Mouse (Mus musculus) MEL (cell line): ENCODE data around the gene Fam83g. TPM values are rescaled to one million over a fixed set of nuclear protein-coding genes. Genes with fewer than 3 reads are reported as not detected.

Experiments
- DNase-seq: peaks from one replicate; pipeline ENCODE4 v3.0.0; 2011; ENCODE audit warnings: low read depth, low spot score
- H3K27ac ChIP-seq: 2 replicates; pipeline ENCODE4 v1.5.1; 2012; ENCODE audit warnings: low read depth, mild to moderate bottlenecking, control low read depth, low read length, moderate library complexity; ENCODE audit not compliant: control insufficient read depth
- H3K27me3 ChIP-seq, 2 experiments: fragments of 150-350 bp in 1 of 2; sonication (generic) in 1 of 2; 2 replicates each; pipeline ENCODE4 v1.6.1; 2012; ENCODE audit warnings: low read length in 2 of 2, mild to moderate bottlenecking in 2 of 2, improper control_type of control experiment in 1 of 2, moderate library complexity in 1 of 2; ENCODE audit not compliant: insufficient read depth in 2 of 2, control insufficient read depth in 1 of 2
- H3K36me3 ChIP-seq, 2 experiments: 2 replicates each; pipeline ENCODE4 v1.6.1; 2012 to 2014; ENCODE audit warnings: low read length in 2 of 2, improper control_type of control experiment in 1 of 2, inconsistent platforms in 1 of 2, mild to moderate bottlenecking in 1 of 2; ENCODE audit not compliant: insufficient read depth in 2 of 2, control insufficient read depth in 1 of 2
- H3K4me1 ChIP-seq, 2 experiments: fragments of 150-350 bp in 1 of 2; sonication (generic) in 1 of 2; 2 replicates each; pipeline ENCODE4 v1.6.1; 2012; ENCODE audit warnings: low read length in 2 of 2, improper control_type of control experiment in 1 of 2, mild to moderate bottlenecking in 1 of 2; ENCODE audit not compliant: insufficient read depth in 2 of 2, control insufficient read depth in 1 of 2
- H3K4me3 ChIP-seq, 2 experiments: fragments of 150-350 bp in 1 of 2; sonication (generic) in 1 of 2; 2 replicates each; pipeline ENCODE4 v1.5.1; 2012; ENCODE audit warnings: low read depth in 2 of 2, low read length in 2 of 2, mild to moderate bottlenecking in 2 of 2, moderate library complexity in 2 of 2, control low read depth in 1 of 2, improper control_type of control experiment in 1 of 2; ENCODE audit not compliant: control insufficient read depth in 1 of 2, insufficient read depth in 1 of 2
- H3K79me2 ChIP-seq: 2 replicates; pipeline ENCODE4 v1.6.1; 2012; ENCODE audit warnings: mild to moderate bottlenecking, low read length, moderate library complexity; ENCODE audit not compliant: control insufficient read depth, poor library complexity, insufficient read depth
- H3K9ac ChIP-seq: 2 replicates; pipeline ENCODE4 v1.6.1; 2012; ENCODE audit warnings: low read depth, mild to moderate bottlenecking, control low read depth, low read length, moderate library complexity; ENCODE audit not compliant: control insufficient read depth, poor library complexity, severe bottlenecking
- H3K9me3 ChIP-seq: fragments of 150-350 bp; sonication (generic); replicated peaks from 2 replicates; pipeline ENCODE4 v1.6.1; 2012; ENCODE audit warnings: mild to moderate bottlenecking, low read length, improper control_type of control experiment, moderate library complexity; ENCODE audit not compliant: insufficient read depth
- BHLHE40 ChIP-seq: IDR thresholded peaks from 2 replicates; pipeline ENCODE4 v1.6.1; 2012; ENCODE audit warnings: low read depth, mild to moderate bottlenecking, inconsistent platforms, low read length, improper control_type of control experiment, borderline replicate concordance
- CHD2 ChIP-seq: IDR thresholded peaks from 2 replicates; pipeline ENCODE4 v1.6.1; 2011; ENCODE audit warnings: low read length, improper control_type of control experiment
- E2F4 ChIP-seq: IDR thresholded peaks from 2 replicates; pipeline ENCODE4 v1.6.1; 2011; ENCODE audit warnings: low read depth, low read length, improper control_type of control experiment, borderline replicate concordance
- ELF1 ChIP-seq: IDR thresholded peaks from 2 replicates; pipeline ENCODE4 v1.6.1; 2014; ENCODE audit warnings: low read depth, mild to moderate bottlenecking, inconsistent platforms, low read length, improper control_type of control experiment, moderate library complexity
- EP300 ChIP-seq, 2 experiments: IDR thresholded peaks; 2 replicates each; pipeline ENCODE4 v1.6.1; 2011; ENCODE audit warnings: improper control_type of control experiment in 2 of 2, low read length in 2 of 2, low read depth in 1 of 2, mild to moderate bottlenecking in 1 of 2
- ETS1 ChIP-seq: IDR thresholded peaks from 2 replicates; pipeline ENCODE4 v1.6.1; 2012; ENCODE audit warnings: low read depth, mild to moderate bottlenecking, inconsistent platforms, low read length, improper control_type of control experiment, moderate library complexity
- GATA1 ChIP-seq: IDR thresholded peaks from 2 replicates; pipeline ENCODE4 v1.6.1; 2011; ENCODE audit warnings: low read depth, low read length, improper control_type of control experiment
- JUND ChIP-seq: IDR thresholded peaks from 2 replicates; pipeline ENCODE4 v1.6.1; 2011; ENCODE audit warnings: low read depth, mild to moderate bottlenecking, improper control_type of control experiment, low read length
- MAFK ChIP-seq: IDR thresholded peaks from 2 replicates; pipeline ENCODE4 v1.6.1; 2011; ENCODE audit warnings: low read depth, mild to moderate bottlenecking, low read length, improper control_type of control experiment, borderline replicate concordance
- MAX ChIP-seq: IDR thresholded peaks from 2 replicates; pipeline ENCODE4 v1.6.1; 2011; ENCODE audit warnings: low read length, improper control_type of control experiment
- MAZ ChIP-seq: IDR thresholded peaks from 2 replicates; pipeline ENCODE4 v1.6.1; 2012; ENCODE audit warnings: low read depth, mild to moderate bottlenecking, inconsistent platforms, low read length, improper control_type of control experiment
- MEF2A ChIP-seq: IDR thresholded peaks from 2 replicates; pipeline ENCODE4 v1.6.1; 2014; ENCODE audit warnings: low read depth, mild to moderate bottlenecking, inconsistent platforms, low read length, improper control_type of control experiment; ENCODE audit not compliant: poor library complexity, insufficient replicate concordance, severe bottlenecking; ENCODE audit errors: extremely low read depth
- MXI1 ChIP-seq: IDR thresholded peaks from 2 replicates; pipeline ENCODE4 v1.6.1; 2011; ENCODE audit warnings: mild to moderate bottlenecking, low read depth, low read length, improper control_type of control experiment
- MYB ChIP-seq: IDR thresholded peaks from 2 replicates; pipeline ENCODE4 v1.6.1; 2011; ENCODE audit warnings: mild to moderate bottlenecking, low read depth, low read length, improper control_type of control experiment
- MYC ChIP-seq: IDR thresholded peaks from 2 replicates; pipeline ENCODE4 v1.6.1; 2011; ENCODE audit warnings: low read depth, mild to moderate bottlenecking, low read length, improper control_type of control experiment, moderate library complexity
- NRF1 ChIP-seq: IDR thresholded peaks from 2 replicates; pipeline ENCODE4 v1.6.1; 2014; ENCODE audit warnings: low read depth, mild to moderate bottlenecking, inconsistent platforms, low read length, improper control_type of control experiment, moderate library complexity; ENCODE audit not compliant: poor library complexity, insufficient read depth, severe bottlenecking
- POLR2A ChIP-seq, 2 experiments: IDR thresholded peaks; 2 replicates each; pipeline ENCODE4 v1.6.1; 2011 to 2012; ENCODE audit warnings: low read length in 2 of 2, mild to moderate bottlenecking in 2 of 2, control low read depth in 1 of 2, improper control_type of control experiment in 1 of 2, low read depth in 1 of 2, moderate library complexity in 1 of 2; ENCODE audit not compliant: control insufficient read depth in 1 of 2, insufficient read depth in 1 of 2, poor library complexity in 1 of 2
- POLR2AphosphoS2 ChIP-seq: IDR thresholded peaks from 2 replicates; pipeline ENCODE4 v1.6.1; 2011; ENCODE audit warnings: low read length, improper control_type of control experiment
- POLR2AphosphoS5 ChIP-seq: IDR thresholded peaks from 2 replicates; pipeline ENCODE4 v1.6.1; 2012; ENCODE audit warnings: low read depth, borderline replicate concordance, mild to moderate bottlenecking, inconsistent platforms, low read length, moderate library complexity, mixed read lengths
- RAD21 ChIP-seq: IDR thresholded peaks from 2 replicates; pipeline ENCODE4 v1.6.1; 2011; ENCODE audit warnings: mild to moderate bottlenecking, low read depth, low read length, improper control_type of control experiment
- RCOR1 ChIP-seq: IDR thresholded peaks from 2 replicates; pipeline ENCODE4 v1.6.1; 2012; ENCODE audit warnings: low read depth, mild to moderate bottlenecking, inconsistent platforms, low read length, improper control_type of control experiment
- SIN3A ChIP-seq: IDR thresholded peaks from 2 replicates; pipeline ENCODE4 v1.6.1; 2012; ENCODE audit warnings: low read length, improper control_type of control experiment, inconsistent platforms
- SMC3 ChIP-seq: IDR thresholded peaks from 2 replicates; pipeline ENCODE4 v1.6.1; 2011; ENCODE audit warnings: low read depth, low read length, improper control_type of control experiment
- TAL1 ChIP-seq: IDR thresholded peaks from 2 replicates; pipeline ENCODE4 v1.6.1; 2012; ENCODE audit warnings: mild to moderate bottlenecking, inconsistent platforms, low read length, moderate library complexity, mixed read lengths
- ZKSCAN1 ChIP-seq: IDR thresholded peaks from 2 replicates; pipeline ENCODE4 v1.6.1; 2012; ENCODE audit warnings: low read depth, mild to moderate bottlenecking, inconsistent platforms, low read length, improper control_type of control experiment, moderate library complexity
- ZMIZ1 ChIP-seq: IDR thresholded peaks from 2 replicates; pipeline ENCODE4 v1.6.1; 2012; ENCODE audit warnings: low read depth, mild to moderate bottlenecking, inconsistent platforms, low read length, improper control_type of control experiment, moderate library complexity
- polyA plus RNA-seq, 2 experiments: library from polyadenylated mRNA; stranded (reverse) in 1 of 2; unstranded in 1 of 2; fragments of >175 nt in 1 of 2; fragments of >200 nt in 1 of 2; gene quantifications; 2 replicates each; pipeline versions ENCODE4 v1.2.1 to v1.2.4; 2012; ENCODE audit warnings: low replicate concordance in 2 of 2, low read depth in 1 of 2; ENCODE audit not compliant: insufficient read length in 2 of 2, insufficient read depth in 1 of 2, missing spikeins in 1 of 2
- total RNA-seq: library from RNA; depleted of rRNA; stranded (reverse); fragments of 300-350 nt; gene quantifications from 2 replicates; pipeline ENCODE4 v1.2.3, GENCODE M21; 2012

The Fam83g gene
- total and polyA plus RNA-seq, 3 experiments: 5.4 to 9.7 TPM; not detected in 1

GRCm38 (mm10) chr11:61648749-61649115 is 35.2 kb upstream of the Fam83g start:
- H3K9me3 ChIP-seq: no peaks in the 10 kb centered on the region
- peaks cover 0 to 16% of the 10 kb centered on the region in 2 experiments; a peak in 2 of 4 replicates for H3K36me3 ChIP-seq
- H3K79me2 ChIP-seq: no peaks in the 10 kb centered on the region
- peaks cover 9 to 38% of the 10 kb centered on the region in 2 experiments for H3K4me1 ChIP-seq
- H3K4me3 ChIP-seq: no peak overlapping the region
- TF ChIP-seq MEF2A (no peak), EP300 (IDR thresholded peaks at IDR 0.05; ENCODE audit: low read depth in 1 of 2, low read length in 2 of 2) (no peak), MAFK (no peak), SMC3 (no peak), POLR2A (IDR thresholded peaks at IDR 0.05; ENCODE audit: control insufficient read depth in 1 of 2, insufficient read depth in 1 of 2, low read depth in 1 of 2, low read length in 2 of 2, poor library complexity in 1 of 2) (no peak), SIN3A (no peak), TAL1 (no peak), GATA1 (no peak), MYC (no peak), ZKSCAN1 (no peak), JUND (no peak), ETS1 (no peak)
- TF ChIP-seq, all 39 proteins: peak for 0
- Histone ChIP-seq H3K27ac (no peak overlapping the region), H3K9ac (no peak overlapping the region), H3K27me3 (no peaks in the 10 kb centered on the region; a peak in 1 of 4 replicates)
- no peak for DNase-seq

- no peaks in the 10 kb centered on the region for H3K9me3 ChIP-seq
- DNase-seq: no peak
- TF ChIP-seq RCOR1 (no peak), ELF1 (no peak), ZMIZ1 (no peak), MAZ (no peak), POLR2AphosphoS2 (no peak), CHD2 (no peak), NRF1 (no peak), MXI1 (no peak), BHLHE40 (no peak), RAD21 (no peak), MYB (no peak), MAFK (no peak), MAX (no peak), POLR2A (IDR thresholded peaks at IDR 0.05; ENCODE audit: control insufficient read depth in 1 of 2, insufficient read depth in 1 of 2, low read depth in 1 of 2, low read length in 2 of 2, poor library complexity in 1 of 2) (no peak), SMC3 (no peak), EP300 (IDR thresholded peaks at IDR 0.05; ENCODE audit: low read depth in 1 of 2, low read length in 2 of 2) (no peak), JUND (no peak), E2F4 (no peak), POLR2AphosphoS5 (no peak)
- TF ChIP-seq, all 39 proteins: peak for 0
- Histone ChIP-seq H3K4me1 (peaks cover 6 to 34% of the 10 kb centered on the region in 2 experiments), H3K9ac (no peak overlapping the region), H3K79me2 (no peaks in the 10 kb centered on the region), H3K4me3 (no peak overlapping the region), H3K36me3 (peaks cover 0 to 11% of the 10 kb centered on the region in 2 experiments; a peak in 2 of 4 replicates), H3K27me3 (no peaks in the 10 kb centered on the region; a peak in 1 of 4 replicates), H3K27ac (no peak overlapping the region)
Observed at GRCm38 (mm10) chr11:61649163-61649580, 34.7 kb upstream of the Fam83g start.
